Mouse (Mus musculus) kidney, embryonic 14.5 days (tissue): ENCODE measurements at regions not wholly inside any gene's neighbourhood (a gene's known extent, or its start where the extent isn't known, plus 50 kb on each side); places are given as distances from the start of the nearest gene placed in this dataset.
A peak's percentile ranks its signal among the peaks of the same experiment; 100 is the strongest.

ENCODE experiments used
- ATAC-seq: fragments of 200-750 bp; cut with Nextera tagmentation; 2 replicates; pipeline ENCODE4 v1.8.0; 2017; ENCODE audit warnings: moderate number of reproducible peaks, mild to moderate bottlenecking, moderate TSS enrichment, moderate library complexity; ENCODE audit not compliant: low FRiP score, low TSS enrichment
- H3K27ac ChIP-seq: fragments of 300-500 bp; sonication (generic); 2 replicates; pipeline ENCODE4 v1.5.1; 2014; ENCODE audit warnings: low read depth, mild to moderate bottlenecking, low read length, moderate library complexity, mixed read lengths
- H3K27me3 ChIP-seq: fragments of 300-500 bp; sonication (generic); 2 replicates; pipeline ENCODE4 v1.6.1; 2014; ENCODE audit warnings: mild to moderate bottlenecking, low read length; ENCODE audit not compliant: control insufficient read depth, insufficient read depth
- H3K36me3 ChIP-seq: fragments of 300-500 bp; sonication (generic); 2 replicates; pipeline ENCODE4 v1.6.1; 2014; ENCODE audit warnings: low read length, mixed read lengths; ENCODE audit not compliant: control insufficient read depth, insufficient read depth
- H3K4me1 ChIP-seq: fragments of 300-500 bp; sonication (generic); 2 replicates; pipeline ENCODE4 v1.6.1; 2014; ENCODE audit warnings: low read length, mixed read lengths; ENCODE audit not compliant: control insufficient read depth, insufficient read depth
- H3K4me2 ChIP-seq: fragments of 300-500 bp; sonication (generic); replicated peaks from 2 replicates; pipeline ENCODE4 v1.6.1; 2014; ENCODE audit warnings: low read depth, mild to moderate bottlenecking, low read length
- H3K4me3 ChIP-seq: fragments of 300-500 bp; sonication (generic); 2 replicates; pipeline ENCODE4 v1.5.1; 2014; ENCODE audit warnings: mild to moderate bottlenecking, low read length
- H3K9ac ChIP-seq: fragments of 300-500 bp; sonication (generic); 2 replicates; pipeline ENCODE4 v1.6.1; 2014; ENCODE audit warnings: low read depth, mild to moderate bottlenecking, low read length, moderate library complexity
- H3K9me3 ChIP-seq: fragments of 300-500 bp; sonication (generic); 2 replicates; pipeline ENCODE4 v1.6.1; 2016; ENCODE audit warnings: low read length; ENCODE audit not compliant: control insufficient read depth
- WGBS: fragments of 180-500 bp; shearing (Covaris S2); extraction: QIAGEN DNeasy Blood & Tissue Kit; methylation state at CpG from one replicate; pipeline ENCODE4 v1.1.7; 2014; 5-methylcytosine and 5-hydroxymethylcytosine counted together

GRCm38 (mm10) chr12:54343493-54343892, 139.8 kb upstream of the Egln3 start:
- 92% methylated on average over 5 of the region's 5 CpGs for WGBS
- no peaks in the 10 kb centered on the region for H3K36me3 ChIP-seq
- no peaks in the 10 kb centered on the region for H3K9me3 ChIP-seq
- no peaks in the 10 kb centered on the region for H3K4me1 ChIP-seq
- no peak overlapping the region for H3K4me3 ChIP-seq
- no peaks in the 10 kb centered on the region for H3K27me3 ChIP-seq
- no peak overlapping the region for H3K4me2 ChIP-seq
- ATAC-seq: no peak
- no peak overlapping the region for H3K27ac ChIP-seq
- no peak overlapping the region for H3K9ac ChIP-seq

- H3K27ac ChIP-seq: no peak overlapping the region
- H3K9me3 ChIP-seq: no peaks in the 10 kb centered on the region
- H3K4me1 ChIP-seq: no peaks in the 10 kb centered on the region
- 40% methylated on average over 2 of the region's 2 CpGs for WGBS
- ATAC-seq: no peak
- H3K27me3 ChIP-seq: no peaks in the 10 kb centered on the region
- no peaks in the 10 kb centered on the region for H3K36me3 ChIP-seq
- H3K4me3 ChIP-seq: no peak overlapping the region
- no peak overlapping the region for H3K4me2 ChIP-seq
- H3K9ac ChIP-seq: no peak overlapping the region
Observed at GRCm38 (mm10) chr12:54335509-54335908, 131.8 kb upstream of the Egln3 start.

- H3K4me1 ChIP-seq: no peaks in the 10 kb centered on the region
- no peaks in the 10 kb centered on the region for H3K27me3 ChIP-seq
- H3K4me3 ChIP-seq: no peak overlapping the region
- no peaks in the 10 kb centered on the region for H3K9me3 ChIP-seq
- 74% methylated on average over 9 of the region's 9 CpGs for WGBS
- H3K36me3 ChIP-seq: no peaks in the 10 kb centered on the region
- no peak overlapping the region for H3K27ac ChIP-seq
- H3K4me2 ChIP-seq: no peak overlapping the region
- ATAC-seq: no peak
- no peak overlapping the region for H3K9ac ChIP-seq
Observed at GRCm38 (mm10) chr12:54334491-54335132, 131.0 kb upstream of the Egln3 start.

- no peak for ATAC-seq
- no peaks in the 10 kb centered on the region for H3K9me3 ChIP-seq
- H3K4me1 ChIP-seq: no peaks in the 10 kb centered on the region
- no peaks in the 10 kb centered on the region for H3K27me3 ChIP-seq
- no peak overlapping the region for H3K9ac ChIP-seq
- no peaks in the 10 kb centered on the region for H3K36me3 ChIP-seq
- no peak overlapping the region for H3K4me2 ChIP-seq
- H3K27ac ChIP-seq: no peak overlapping the region
- 80% methylated on average over 14 of the region's 14 CpGs for WGBS
- no peak overlapping the region for H3K4me3 ChIP-seq
Observed at GRCm38 (mm10) chr12:54333632-54334321, 130.1 kb upstream of the Egln3 start.

- Histone ChIP-seq H3K4me2 (no peak overlapping the region), H3K4me3 (no peak overlapping the region), H3K27me3 (no peaks in the 10 kb centered on the region), H3K9ac (no peak overlapping the region), H3K9me3 (no peaks in the 10 kb centered on the region), H3K4me1 (no peaks in the 10 kb centered on the region), H3K36me3 (no peaks in the 10 kb centered on the region), H3K27ac (no peak overlapping the region)
- WGBS: 58% methylated on average over 1 of the region's 1 CpGs
- ATAC-seq: no peak
Observed at GRCm38 (mm10) chr12:54327483-54327882, 123.8 kb upstream of the Egln3 start.

- ATAC-seq: peak; percentile 75; the same call in 1 of the 2 replicates
- Histone ChIP-seq H3K4me3 (no peak overlapping the region), H3K27ac (no peak overlapping the region), H3K27me3 (no peaks in the 10 kb centered on the region), H3K36me3 (no peaks in the 10 kb centered on the region), H3K9ac (no peak overlapping the region), H3K9me3 (no peaks in the 10 kb centered on the region), H3K4me1 (no peaks in the 10 kb centered on the region), H3K4me2 (no peak overlapping the region)
- WGBS: 55% methylated on average over 7 of the region's 7 CpGs
Observed at GRCm38 (mm10) chr12:54326571-54326970, 122.9 kb upstream of the Egln3 start.

- Histone ChIP-seq H3K4me2 (no peak overlapping the region), H3K27ac (no peak overlapping the region), H3K9me3 (no peaks in the 10 kb centered on the region), H3K27me3 (peaks cover 5% of the 10 kb centered on the region; the same call in 1 of the 2 replicates), H3K36me3 (no peaks in the 10 kb centered on the region), H3K4me3 (no peak overlapping the region), H3K9ac (no peak overlapping the region), H3K4me1 (0 out of 2 replicates have a peak, but pooled peaks cover 5% of the 10 kb centered on the region)
- no peak for ATAC-seq
- WGBS: 94% methylated on average over 5 of the region's 5 CpGs
Observed at GRCm38 (mm10) chr12:54320533-54320932, 116.9 kb upstream of the Egln3 start.

- Histone ChIP-seq H3K4me2 (peak overlapping the region; percentile 40), H3K4me3 (peak overlapping the region; percentile 13; the same call in 1 of the 2 replicates), H3K27ac (no peak overlapping the region), H3K9me3 (no peaks in the 10 kb centered on the region), H3K27me3 (peaks cover 5% of the 10 kb centered on the region; the same call in 1 of the 2 replicates), H3K9ac (peak overlapping the region; percentile 12; the same call in 1 of the 2 replicates), H3K36me3 (no peaks in the 10 kb centered on the region), H3K4me1 (peaks cover 14% of the 10 kb centered on the region; the same call in 1 of the 2 replicates)
- ATAC-seq: peak; percentile 65; the same call in 1 of the 2 replicates
- WGBS: 2% methylated on average over 16 of the region's 16 CpGs
Observed at GRCm38 (mm10) chr12:54316980-54317471, 113.4 kb upstream of the Egln3 start.

- H3K9ac ChIP-seq: no peak overlapping the region
- H3K9me3 ChIP-seq: no peaks in the 10 kb centered on the region
- no peaks in the 10 kb centered on the region for H3K36me3 ChIP-seq
- H3K4me1 ChIP-seq: peaks cover 14% of the 10 kb centered on the region; the same call in 1 of the 2 replicates
- no peak overlapping the region for H3K27ac ChIP-seq
- H3K27me3 ChIP-seq: peaks cover 5% of the 10 kb centered on the region; the same call in 1 of the 2 replicates
- no peak overlapping the region for H3K4me3 ChIP-seq
- no peak for ATAC-seq
- 54% methylated on average over 15 of the region's 15 CpGs for WGBS
- H3K4me2 ChIP-seq: no peak overlapping the region
Observed at GRCm38 (mm10) chr12:54316066-54316567, 112.5 kb upstream of the Egln3 start.
